Mouse (Mus musculus): ENCODE results near the gene Ppp1r1b.

The Ppp1r1b gene

GRCm38 (mm10) chr11:98346168-98346567 is 2.0 kb upstream of the Ppp1r1b start:
- DNase-seq (ENCODE audit: inconsistent ontology term), result no peak

- DNase-seq (ENCODE audit: inconsistent ontology term), result no peak
Observed at GRCm38 (mm10) chr11:98347385-98348082, 670 bp upstream of the Ppp1r1b start.

GRCm38 (mm10) chr11:98349308-98349707 is 1.1 kb downstream of the Ppp1r1b start:
- no peak for DNase-seq (ENCODE audit: inconsistent ontology term)

DNA sequence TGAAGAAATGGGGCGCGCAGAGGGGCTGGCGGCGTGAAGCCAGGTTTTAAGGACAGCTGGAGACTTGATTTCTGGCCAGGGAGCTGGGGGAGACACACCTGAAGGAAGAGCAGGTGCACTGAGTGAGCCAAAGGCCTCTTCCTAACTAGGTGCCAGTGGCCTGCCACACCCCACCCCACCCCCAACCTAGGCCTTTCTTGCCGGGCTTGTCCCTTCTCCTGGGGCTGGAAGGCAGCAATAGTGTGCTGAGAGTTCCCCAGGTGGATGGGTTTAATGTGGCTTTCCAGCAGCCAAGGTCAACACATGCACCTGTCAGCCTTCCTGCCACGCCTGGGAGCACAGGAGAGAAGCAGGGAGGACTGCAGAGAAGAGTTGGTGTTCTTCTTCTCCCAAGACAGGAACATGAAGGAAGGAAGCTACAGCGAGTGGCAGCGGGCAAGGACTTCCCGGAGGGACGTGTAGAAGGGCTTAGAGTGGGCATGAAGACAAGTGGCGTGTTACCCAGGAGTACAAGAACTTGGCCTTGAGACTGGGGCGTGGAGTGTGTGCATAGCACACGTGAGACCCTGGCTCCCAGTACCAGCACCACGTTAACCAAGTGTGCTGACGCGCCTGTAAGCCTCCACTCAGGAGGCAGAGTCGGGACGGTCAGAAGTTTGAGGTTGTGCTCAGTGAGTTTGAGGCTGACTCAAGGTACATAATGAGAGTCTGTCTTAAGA is 4.2 kb downstream of the Ppp1r1b start:
- no peak for DNase-seq (ENCODE audit: inconsistent ontology term)

- no peak for DNase-seq (ENCODE audit: inconsistent ontology term)
Observed at GRCm38 (mm10) chr11:98353651-98354211, 5.5 kb downstream of the Ppp1r1b start.

DNA sequence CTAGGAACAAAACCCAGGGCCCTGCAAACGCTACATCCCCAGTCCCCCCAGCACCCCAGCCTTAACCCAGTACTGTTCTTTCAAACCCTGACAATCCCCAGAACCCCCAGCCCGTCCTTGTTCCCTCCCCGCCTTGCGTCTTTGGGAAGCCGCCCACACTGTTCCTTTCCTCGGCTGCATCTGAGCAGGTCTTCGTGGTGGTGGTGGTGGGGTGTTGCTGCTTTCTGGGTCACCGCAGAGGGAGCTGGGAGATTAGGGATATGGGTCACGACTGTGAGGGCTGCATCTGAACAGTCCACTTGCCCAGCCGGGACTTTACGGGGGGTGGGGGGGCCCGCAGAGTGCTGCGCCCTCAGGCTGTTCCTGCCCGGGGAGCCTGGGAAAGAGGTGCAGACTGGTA is 6.2 kb downstream of the Ppp1r1b start:
- no peak for DNase-seq (ENCODE audit: inconsistent ontology term)

DNA sequence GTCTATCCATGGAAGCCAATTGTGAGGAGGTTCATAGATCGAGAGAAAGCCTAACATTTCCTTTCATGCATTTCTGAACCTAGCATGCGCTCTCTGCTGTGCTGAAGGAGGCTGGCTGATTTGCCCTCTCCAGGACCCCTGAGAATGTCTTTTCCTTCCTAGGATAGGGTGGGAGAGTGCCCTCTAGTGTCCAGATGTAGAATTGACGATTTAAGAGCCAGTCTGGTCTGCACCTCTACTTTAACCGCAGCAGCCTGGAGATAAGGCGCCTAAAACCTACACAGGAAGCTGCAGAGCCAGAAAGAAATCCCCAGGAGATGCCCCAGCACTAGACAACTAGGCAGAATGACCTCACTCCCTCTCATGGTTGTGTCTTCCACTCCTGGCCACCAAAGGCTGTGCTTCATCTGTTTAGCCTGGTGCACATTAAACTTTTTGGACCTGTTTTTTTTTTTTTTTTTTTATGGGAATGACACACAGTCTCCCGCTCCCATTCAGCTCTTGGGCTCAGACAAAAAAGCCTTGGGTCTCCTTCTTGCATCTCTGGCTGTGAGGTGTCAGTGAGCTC is 7.6 kb downstream of the Ppp1r1b start:
- DNase-seq (ENCODE audit: inconsistent ontology term), result no peak

- DNase-seq (ENCODE audit: inconsistent ontology term), result no peak
Observed at GRCm38 (mm10) chr11:98356625-98357394, 8.6 kb downstream of the Ppp1r1b start.

DNA sequence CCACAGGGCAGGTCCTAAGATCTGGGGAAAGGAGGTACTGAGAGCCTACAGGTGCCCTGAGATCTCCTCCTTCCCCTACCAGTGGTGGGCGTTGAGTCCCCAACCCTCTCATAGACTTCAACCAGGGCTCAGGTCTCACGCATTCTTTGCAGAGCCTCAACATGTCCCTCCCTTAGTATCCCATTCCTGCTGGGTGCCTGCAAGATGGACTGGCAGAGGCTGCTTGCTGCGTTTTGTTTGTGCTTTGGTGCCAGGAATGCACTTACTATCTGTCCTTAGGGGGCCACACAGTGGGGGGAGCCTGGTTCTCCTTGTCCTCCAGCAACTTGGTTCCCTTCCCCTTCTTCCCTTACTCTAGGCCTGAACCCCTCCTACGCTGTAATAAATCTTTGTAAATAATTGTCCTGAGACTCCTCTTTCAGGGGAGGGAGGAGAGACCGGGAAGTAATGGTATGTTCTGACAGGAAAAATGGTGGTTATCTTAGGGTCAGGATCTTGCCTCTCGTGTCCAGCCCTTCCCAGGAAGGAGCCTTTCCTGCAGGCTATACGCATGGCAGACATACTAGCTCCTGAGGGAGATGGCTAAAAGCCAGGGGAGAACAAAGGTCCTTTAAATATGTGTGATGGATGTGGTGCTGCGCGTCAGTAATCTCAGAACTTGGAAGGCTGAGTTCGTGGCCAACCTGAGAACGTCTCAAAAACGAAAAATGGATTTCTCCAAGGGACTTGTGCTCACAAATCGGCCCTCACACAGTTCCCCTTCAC is 9.4 kb downstream of the Ppp1r1b start:
- no peak for DNase-seq (ENCODE audit: inconsistent ontology term)

GRCm38 (mm10) chr11:98358161-98359083 is 10.2 kb downstream of the Ppp1r1b start, which contains the start of gene Stard3:
Gene Stard3 (plus strand): TSS chr11:98358368.
- peak; percentile 96 for DNase-seq (ENCODE audit: inconsistent ontology term)

DNA sequence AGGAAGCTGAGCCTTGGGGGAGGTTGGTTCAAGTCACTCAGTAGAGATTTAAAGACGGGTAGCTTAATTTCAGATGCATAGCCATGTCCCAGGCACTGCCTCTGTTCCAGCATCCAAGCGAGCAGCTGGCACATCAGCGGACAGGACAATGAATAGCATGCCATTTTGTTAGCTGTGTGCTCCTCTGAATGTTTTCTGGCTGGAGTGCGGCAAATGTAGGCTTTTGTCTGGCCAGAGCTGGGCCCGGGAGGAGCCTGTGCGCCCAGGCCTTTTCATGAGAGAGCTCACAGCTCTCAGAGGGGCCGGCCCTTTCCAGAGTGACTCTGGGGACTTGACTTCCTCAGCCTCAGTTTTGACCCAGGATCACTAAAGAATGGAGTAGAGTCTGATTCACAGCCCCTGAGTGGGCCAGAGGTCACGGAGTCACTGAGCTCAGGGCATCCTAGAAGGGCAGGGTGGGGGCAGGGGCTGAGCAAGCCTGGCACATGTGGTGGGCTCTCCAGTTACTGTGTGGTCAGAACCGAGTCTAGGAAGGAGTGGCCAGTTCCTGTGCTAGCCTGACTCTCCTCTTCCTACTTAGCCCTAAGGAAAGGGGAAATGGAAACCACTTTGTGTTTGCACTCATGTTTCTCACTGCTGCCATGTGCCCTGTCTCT is 12.8 kb downstream of the Ppp1r1b start:
- no peak for DNase-seq (ENCODE audit: inconsistent ontology term)

DNA sequence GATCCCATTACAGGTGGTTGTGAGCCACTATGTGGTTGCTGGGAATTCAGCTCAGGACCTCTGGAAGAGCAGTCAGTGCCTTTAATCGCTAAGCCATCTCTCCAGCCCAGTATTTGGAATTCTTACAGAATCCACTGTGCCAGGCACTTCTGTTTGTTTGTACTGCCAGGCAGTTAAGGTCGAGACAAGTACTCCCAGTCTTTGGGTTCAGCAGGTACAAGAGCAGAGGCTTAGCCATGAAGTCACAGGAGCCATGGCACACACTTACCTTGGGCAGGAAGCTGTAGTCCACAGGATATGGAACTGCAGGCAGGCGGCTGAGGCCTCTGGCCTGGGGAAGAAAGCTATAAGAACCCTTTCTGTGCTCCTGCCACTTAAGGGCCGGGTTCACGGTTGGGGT is 15.6 kb downstream of the Ppp1r1b start:
- DNase-seq (ENCODE audit: inconsistent ontology term), result no peak

DNA sequence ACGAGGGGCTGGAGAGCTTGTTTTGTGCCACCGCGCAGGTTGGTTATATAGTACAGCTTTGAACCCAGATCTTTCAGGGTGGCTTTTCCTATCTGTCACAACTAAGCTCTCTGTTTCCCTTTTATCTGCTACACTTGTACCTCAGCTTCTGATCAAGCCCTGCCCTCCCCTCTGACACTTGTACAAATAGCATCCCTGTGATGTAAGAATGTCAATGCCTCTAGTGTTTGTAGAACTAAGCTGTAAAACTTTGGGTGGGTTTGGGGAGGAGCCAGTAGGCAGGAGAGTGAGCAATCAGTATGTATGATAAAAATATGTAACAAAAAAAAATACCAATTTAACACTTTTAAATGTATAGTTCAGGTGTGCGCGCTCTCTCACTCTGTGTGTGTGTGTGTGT is 16.2 kb downstream of the Ppp1r1b start:
- DNase-seq (ENCODE audit: inconsistent ontology term), result no peak

- DNase-seq (ENCODE audit: inconsistent ontology term), result no peak
Observed at GRCm38 (mm10) chr11:98366290-98366689, 18.1 kb downstream of the Ppp1r1b start.

- no peak for DNase-seq (ENCODE audit: inconsistent ontology term)
Observed at GRCm38 (mm10) chr11:98367171-98367862, 19.1 kb downstream of the Ppp1r1b start.

GRCm38 (mm10) chr11:98367863-98368186 is 19.6 kb downstream of the Ppp1r1b start:
- DNase-seq (ENCODE audit: inconsistent ontology term), result no peak

GRCm38 (mm10) chr11:98369337-98369736 is 21.1 kb downstream of the Ppp1r1b start:
- DNase-seq (ENCODE audit: inconsistent ontology term), result no peak

GRCm38 (mm10) chr11:98370588-98370987 is 22.4 kb downstream of the Ppp1r1b start:
- no peak for DNase-seq (ENCODE audit: inconsistent ontology term)
